Mouse (Mus musculus) liver, embryonic 11.5 days (tissue): ENCODE data around the gene Tmem238. TPM values are rescaled to one million over a fixed set of nuclear protein-coding genes. Genes with fewer than 3 reads are reported as not detected.

Experiments
- ATAC-seq: fragments of 200-750 bp; cut with Nextera tagmentation; replicated peaks from 2 replicates; pipeline ENCODE4 v1.8.0; 2017; ENCODE audit warnings: moderate number of reproducible peaks, mild to moderate bottlenecking, moderate TSS enrichment, moderate library complexity; ENCODE audit not compliant: low FRiP score
- DNase-seq: peaks from one replicate; pipeline ENCODE4 v3.0.0-alpha.2; 2017; ENCODE audit warnings: low spot score
- H3K27ac ChIP-seq: fragments of 300-500 bp; sonication (generic); 2 replicates; pipeline ENCODE4 v1.5.1; 2014; ENCODE audit warnings: mild to moderate bottlenecking, low read depth, low read length, control low read depth
- H3K27me3 ChIP-seq: fragments of 300-500 bp; sonication (generic); replicated peaks from 2 replicates; pipeline ENCODE4 v1.6.1; 2014; ENCODE audit warnings: low read length, mixed read lengths; ENCODE audit not compliant: control insufficient read depth, insufficient read depth
- H3K36me3 ChIP-seq: fragments of 300-500 bp; sonication (generic); 2 replicates; pipeline ENCODE4 v1.6.1; 2014; ENCODE audit warnings: mild to moderate bottlenecking, low read length, moderate library complexity, mixed read lengths; ENCODE audit not compliant: control insufficient read depth, insufficient read depth
- H3K4me1 ChIP-seq: fragments of 300-500 bp; sonication (generic); replicated peaks from 2 replicates; pipeline ENCODE4 v1.6.1; 2014; ENCODE audit warnings: low read length, mixed read lengths; ENCODE audit not compliant: control insufficient read depth, insufficient read depth
- H3K4me2 ChIP-seq: fragments of 300-500 bp; sonication (generic); 2 replicates; pipeline ENCODE4 v1.6.1; 2014; ENCODE audit warnings: mild to moderate bottlenecking, control low read depth, moderate library complexity
- H3K4me3 ChIP-seq: fragments of 300-500 bp; sonication (generic); 2 replicates; pipeline ENCODE4 v1.5.1; 2014; ENCODE audit warnings: low read depth, low read length, control low read depth
- H3K9ac ChIP-seq: fragments of 300-500 bp; sonication (generic); 2 replicates; pipeline ENCODE4 v1.6.1; 2014; ENCODE audit warnings: low read depth, low read length, control low read depth
- H3K9me3 ChIP-seq: fragments of 300-500 bp; sonication (generic); 2 replicates; pipeline ENCODE4 v1.6.1; 2016; ENCODE audit warnings: low read length, inconsistent platforms, mixed read lengths; ENCODE audit not compliant: control insufficient read depth
- WGBS: fragments of 180-500 bp; shearing (Covaris S2); extraction: QIAGEN DNeasy Blood & Tissue Kit; methylation state at CpG from one replicate; pipeline ENCODE4 v1.1.7; 2014; 5-methylcytosine and 5-hydroxymethylcytosine counted together
- polyA plus RNA-seq: library from polyadenylated mRNA; unstranded; fragments of >200 nt; fragmentation: Nextera tagmentation; extraction: Ambion mirVana; gene quantifications from 2 replicates; pipeline ENCODE4 v1.2.1, GENCODE M21; 2014

Gene Tmem238
- polyA plus RNA-seq, 1 experiment from 2014 or later, result 12.4 TPM

- Histone ChIP-seq H3K9ac (no peak overlapping the region), H3K9me3 (no peaks in the 10 kb centered on the region), H3K4me2 (no peak overlapping the region), H3K4me3 (no peak overlapping the region), H3K4me1 (no peaks in the 10 kb centered on the region), H3K27ac (no peak overlapping the region), H3K27me3 (0 out of 2 replicates have a peak, but pooled peaks cover 2% of the 10 kb centered on the region), H3K36me3 (no peaks in the 10 kb centered on the region)
- no peak for ATAC-seq
- 39% methylated on average over 1 of the region's 1 CpGs for WGBS
- no peak for DNase-seq
These were observed 29.8 kb downstream of the Tmem238 start for GRCm38 (mm10) chr7:4759670-4760069.

- Histone ChIP-seq H3K4me3 (peak within 1 kb of the TSS; percentile 60), H3K4me1 (peaks cover 24% of the 10 kb centered on the region), H3K27me3 (no peaks in the 10 kb centered on the region), H3K9ac (peak within 1 kb of the TSS; percentile 64), H3K27ac (peak within 1 kb of the TSS; percentile 72), H3K9me3 (no peaks in the 10 kb centered on the region), H3K4me2 (peak within 1 kb of the TSS; percentile 69), H3K36me3 (0 out of 2 replicates have a peak, but pooled peaks cover 3% of the 10 kb centered on the region)
- ATAC-seq (peak; percentile 90), DNase-seq (peak; percentile 87)
- 4% methylated on average over 24 of the region's 24 CpGs for WGBS
These were observed 36.5 kb downstream of the Tmem238 start, which contains the start of gene Cox6b2 for GRCm38 (mm10) chr7:4752821-4753570. TSS of gene Cox6b2 (minus strand) at chr7:4753094.

GRCm38 (mm10) chr7:4751971-4752820, 37.3 kb downstream of the Tmem238 start:
- WGBS, result 2% methylated on average over 30 of the region's 30 CpGs
- peaks cover 29% of the 10 kb centered on the region for H3K4me1 ChIP-seq

GRCm38 (mm10) chr7:4749169-4749568, 40.3 kb downstream of the Tmem238 start:
- no peaks in the 10 kb centered on the region for H3K27me3 ChIP-seq
- no peak for ATAC-seq
- no peak overlapping the region for H3K4me2 ChIP-seq
- H3K9me3 ChIP-seq, result no peaks in the 10 kb centered on the region
- peaks cover 57% of the 10 kb centered on the region for H3K4me1 ChIP-seq
- DNase-seq, result no peak
- no peak overlapping the region for H3K9ac ChIP-seq
- H3K4me3 ChIP-seq, result no peak overlapping the region
- H3K36me3 ChIP-seq, result peaks cover 28% of the 10 kb centered on the region
- peak overlapping the region; percentile 93; the same call in 1 of the 2 replicates for H3K27ac ChIP-seq
- WGBS, result 50% methylated on average over 2 of the region's 2 CpGs

More at GRCm38 (mm10) chr7:4751971-4752820, 37.3 kb downstream of the Tmem238 start:
- Histone ChIP-seq H3K27me3 (no peaks in the 10 kb centered on the region), H3K9ac (peak overlapping the region; percentile 64), H3K9me3 (no peaks in the 10 kb centered on the region), H3K4me2 (peak overlapping the region; percentile 69), H3K36me3 (0 out of 2 replicates have a peak, but pooled peaks cover 3% of the 10 kb centered on the region), H3K4me3 (peak overlapping the region; percentile 60), H3K27ac (peak overlapping the region; percentile 72)
- DNase-seq, result peak; percentile 87
- peak; percentile 81 for ATAC-seq

GRCm38 (mm10) chr7:4748321-4748720, 41.1 kb downstream of the Tmem238 start:
- Histone ChIP-seq H3K4me3 (no peak overlapping the region), H3K4me2 (peak overlapping the region; percentile 33), H3K9me3 (no peaks in the 10 kb centered on the region), H3K4me1 (peaks cover 65% of the 10 kb centered on the region), H3K36me3 (peaks cover 30% of the 10 kb centered on the region), H3K27ac (peak overlapping the region; percentile 93), H3K9ac (peak overlapping the region; percentile 54), H3K27me3 (no peaks in the 10 kb centered on the region)
- DNase-seq, result no peak
- no peak for ATAC-seq
- 66% methylated on average over 4 of the region's 4 CpGs for WGBS

- ATAC-seq (peak; percentile 76), DNase-seq (no peak)
- no peaks in the 10 kb centered on the region for H3K27me3 ChIP-seq
- peaks cover 72% of the 10 kb centered on the region for H3K4me1 ChIP-seq
- whole genome bisulfite sequencing, result 45% methylated on average over 9 of the region's 9 CpGs
- H3K36me3 ChIP-seq, result peaks cover 32% of the 10 kb centered on the region
- H3K4me3 ChIP-seq, result peak overlapping the region; percentile 24
- H3K27ac ChIP-seq, result peak overlapping the region; percentile 93
- H3K4me2 ChIP-seq, result peak overlapping the region; percentile 59
- no peaks in the 10 kb centered on the region for H3K9me3 ChIP-seq
- H3K9ac ChIP-seq, result peak overlapping the region; percentile 54
These were observed 42.1 kb downstream of the Tmem238 start for GRCm38 (mm10) chr7:4747156-4747899.

- Histone ChIP-seq H3K27me3 (no peaks in the 10 kb centered on the region), H3K4me3 (peak overlapping the region; percentile 24; the same call in 1 of the 2 replicates), H3K9ac (peak overlapping the region; percentile 50), H3K9me3 (no peaks in the 10 kb centered on the region), H3K4me1 (peaks cover 75% of the 10 kb centered on the region), H3K36me3 (peaks cover 32% of the 10 kb centered on the region), H3K4me2 (peak overlapping the region; percentile 59), H3K27ac (peak overlapping the region; percentile 93)
- WGBS, result 84% methylated on average over 22 of the region's 22 CpGs
- ATAC-seq, result no peak
- no peak for DNase-seq
These were observed 43.0 kb downstream of the Tmem238 start for GRCm38 (mm10) chr7:4746326-4746980.
